Mouse (Mus musculus) adrenal gland, adult 8-10 months (tissue): Measurements from ENCODE around the gene Olfr678. TPM values are rescaled to one million over a fixed set of nuclear protein-coding genes. Genes with fewer than 3 reads are reported as not detected.
"Not testable (repeated sequence)": the region's sequence is repeated elsewhere in the genome, so short reads cannot be mapped to it uniquely, and the experiment has no call there.

ENCODE experiments used
- DNase-seq: peaks from one replicate; pipeline ENCODE4 v3.0.0; 2022
- total RNA-seq, 4 experiments: library from RNA; stranded (reverse); gene quantifications; 2 replicates each; pipeline ENCODE4 v1.2.4; 2022

Olfr678 gene
- not detected for total RNA-seq

DNA sequence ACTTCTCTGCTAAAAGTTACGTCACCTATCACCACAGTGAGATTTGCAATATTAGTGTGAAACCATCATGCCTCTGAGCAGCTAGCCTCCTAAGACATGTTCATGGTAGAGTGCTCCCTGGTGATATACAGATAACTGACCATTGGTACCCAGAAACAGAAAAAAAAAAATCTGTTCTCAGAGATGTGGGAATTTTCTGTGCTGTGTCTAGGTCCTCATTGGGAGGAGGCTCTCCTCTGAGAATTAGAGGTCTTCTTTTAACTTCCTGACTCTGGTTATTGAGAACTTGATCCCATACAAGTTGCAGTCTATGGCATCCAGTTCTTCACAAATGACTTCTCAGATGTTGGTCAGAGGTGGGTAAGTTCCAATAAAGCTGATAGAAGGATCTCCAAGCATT, at the start of gene Olfr678:
Olfr678 (plus strand) TSS at position 301 of the 400 bp plus-strand sequence.
- no peak for DNase-seq

DNA sequence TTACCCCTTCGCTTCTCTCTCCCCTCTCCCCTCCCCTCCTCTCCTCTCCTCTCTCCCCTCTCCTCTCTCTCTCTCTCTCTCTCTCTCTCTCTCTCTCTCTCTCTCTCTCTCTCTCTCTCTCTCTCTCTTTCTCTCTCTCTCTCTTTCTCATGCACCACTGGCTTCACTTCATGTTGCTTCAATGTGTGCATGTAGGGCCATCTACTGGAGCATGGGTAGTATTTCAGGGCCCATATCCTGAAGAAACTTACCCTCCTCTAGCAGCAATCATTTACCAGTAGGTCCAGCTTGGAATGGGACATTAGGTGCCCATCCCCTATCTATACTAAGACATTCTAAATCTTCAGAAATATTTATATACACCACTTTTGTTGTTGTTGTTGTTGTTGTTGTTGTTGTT, 41.7 kb upstream of the Olfr678 start:
- DNase-seq: no peak

GRCm38 (mm10) chr7:105028360-105028759, 35.9 kb upstream of the Olfr678 start, which contains the start of gene Olfr675:
Gene Olfr675 (minus strand): TSS chr7:105028460.
- DNase-seq: no peak

GRCm38 (mm10) chr7:105032398-105032797, 31.9 kb upstream of the Olfr678 start, which contains the start of gene Olfr676:
Gene Olfr676 (plus strand): TSS chr7:105032698.
- DNase-seq: no peak

DNA sequence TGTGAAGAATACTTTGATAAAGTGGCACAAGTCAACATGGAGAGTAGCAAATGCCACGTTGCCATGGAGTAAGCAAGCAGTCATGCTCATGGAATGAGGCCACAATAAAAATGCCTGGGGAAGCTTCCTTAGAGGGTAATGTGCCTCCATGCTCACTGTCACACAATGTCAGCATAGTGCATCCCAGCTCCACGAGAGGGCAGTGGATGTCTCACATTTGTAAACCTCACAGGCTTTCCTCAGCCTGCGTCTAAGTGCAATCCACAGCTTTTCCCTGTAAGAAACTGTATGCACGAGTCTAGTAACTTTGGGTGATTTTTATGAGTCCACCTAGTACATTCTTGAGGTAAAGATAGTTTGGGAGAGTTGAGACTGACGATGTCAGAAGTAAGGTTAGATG, 30.4 kb upstream of the Olfr678 start:
- not testable (repeated sequence) for DNase-seq

DNA sequence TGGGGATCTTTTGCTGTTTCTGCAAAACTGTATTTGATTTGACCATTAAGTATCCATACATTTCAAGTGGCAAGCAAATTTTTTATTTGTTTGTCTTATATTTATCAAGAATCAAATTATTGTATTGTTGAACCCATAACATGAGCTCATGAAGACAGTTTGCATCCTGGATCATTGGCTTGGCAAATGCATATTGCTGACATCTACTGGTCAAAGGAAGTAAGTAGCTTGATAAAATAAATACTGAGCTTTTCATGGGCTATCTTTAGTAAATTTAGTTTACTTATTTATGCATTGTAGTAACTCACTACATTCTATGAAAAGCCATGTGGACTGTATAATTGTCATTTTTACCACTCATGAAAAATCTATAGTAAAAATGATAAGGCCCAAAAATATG, 5.3 kb upstream of the Olfr678 start:
- no peak for DNase-seq

GRCm38 (mm10) chr7:105080905-105081304, 16.6 kb downstream of the Olfr678 start, which contains the start of gene Olfr679:
Gene Olfr679 (plus strand): TSS chr7:105081205.
- no peak for DNase-seq

DNA sequence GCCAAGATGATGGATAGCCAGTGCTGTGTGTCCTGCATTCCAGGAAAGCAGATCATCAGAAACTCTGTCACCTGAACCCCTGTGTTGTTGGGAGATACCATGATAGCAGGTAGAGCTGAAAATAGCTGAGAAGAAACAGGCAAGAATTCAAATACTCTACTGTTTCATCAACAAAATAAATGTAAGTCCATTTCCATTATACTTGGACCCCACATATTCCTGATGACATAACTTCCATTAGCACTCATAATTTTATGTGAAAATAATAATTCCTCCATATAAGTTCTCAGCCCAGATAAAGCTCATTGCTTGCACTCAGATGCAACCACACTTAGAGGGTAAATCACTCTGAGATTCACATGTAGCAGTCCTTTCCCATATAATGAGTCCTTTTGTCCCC, 28.4 kb downstream of the Olfr678 start, which contains the start of gene Olfr680-ps1:
Olfr680-ps1 (minus strand) TSS at position 101 of the 400 bp plus-strand sequence.
- DNase-seq: not testable (repeated sequence)

GRCm38 (mm10) chr7:105116536-105116935, 52.3 kb downstream of the Olfr678 start, which contains the start of gene Olfr681:
Gene Olfr681 (plus strand): TSS chr7:105116836.
- DNase-seq: no peak

Other genes starting within 250 kb of the Olfr678 start
- gene Usp17lb, start 221.9 kb upstream of the Olfr678 start, total RNA-seq: not detected
- not detected for gene Usp17la, start 207.5 kb upstream of the Olfr678 start, total RNA-seq
- gene Olfr665, start 186.4 kb upstream of the Olfr678 start, total RNA-seq: not detected
- not detected for gene Olfr666, start 168.5 kb upstream of the Olfr678 start, total RNA-seq
- gene Olfr667, start 143.0 kb upstream of the Olfr678 start, total RNA-seq: not detected
- not detected for gene Olfr668, start 136.4 kb upstream of the Olfr678 start, total RNA-seq
- not detected for gene Olfr669, start 130.2 kb upstream of the Olfr678 start, total RNA-seq
- gene Olfr670, start 101.9 kb upstream of the Olfr678 start, total RNA-seq: not detected
- not detected for gene Olfr671, start 85.3 kb upstream of the Olfr678 start, total RNA-seq
- not detected for gene Olfr672, start 62.4 kb upstream of the Olfr678 start, total RNA-seq
- gene Olfr675, start 36.0 kb upstream of the Olfr678 start, total RNA-seq: not detected
- not detected for gene Olfr676, start 31.8 kb upstream of the Olfr678 start, total RNA-seq
- not detected for gene Olfr677, start 13.1 kb upstream of the Olfr678 start, total RNA-seq
- gene Olfr679, start 16.7 kb downstream of the Olfr678 start, total RNA-seq: not detected
- not detected for gene Olfr680-ps1, start 28.3 kb downstream of the Olfr678 start, total RNA-seq
- gene Olfr681, start 52.4 kb downstream of the Olfr678 start, total RNA-seq: not detected
- gene Olfr683, start 82.5 kb downstream of the Olfr678 start, total RNA-seq: not detected
- not detected for gene Olfr684, start 99.2 kb downstream of the Olfr678 start, total RNA-seq
- not detected for gene Olfr685, start 121.5 kb downstream of the Olfr678 start, total RNA-seq
- gene Olfr686, start 143.0 kb downstream of the Olfr678 start, total RNA-seq: not detected
- not detected for gene Olfr688, start 223.6 kb downstream of the Olfr678 start, total RNA-seq
- not detected for gene Olfr689, start 246.7 kb downstream of the Olfr678 start, total RNA-seq